Mouse (Mus musculus): Measurements from ENCODE around the gene Iqcg. TPM values are rescaled to one million over a fixed set of nuclear protein-coding genes. Genes with fewer than 3 reads are reported as not detected.
A peak's percentile ranks its signal among the peaks of the same experiment; 100 is the strongest.

The Iqcg gene
- 5.7 and 6.5 TPM in 2 replicates for polyA plus RNA-seq (2014; fragmentation: Nextera tagmentation; extraction: Ambion mirVana)

GRCm38 (mm10) chr16:33056095-33056785 is at the start of gene Iqcg, which contains the start of gene Rpl35a:
Iqcg (minus strand) TSS chr16:33056218.
Rpl35a (plus strand) TSS chr16:33056453.
- Histone ChIP-seq H3K4me2 (peak within 1 kb of the TSS; percentile 65), H3K36me3 (ENCODE audit: control insufficient read depth, insufficient read depth, low read length) (peaks cover 12% of the 10 kb centered on the region; the same call in 1 of the 2 replicates), H3K27ac (ENCODE audit: low read depth, low read length) (peak within 1 kb of the TSS; percentile 87), H3K9me3 (ENCODE audit: control insufficient read depth, low read length) (no peaks in the 10 kb centered on the region), H3K9ac (ENCODE audit: low read length) (peak within 1 kb of the TSS; percentile 89), H3K27me3 (ENCODE audit: control insufficient read depth, insufficient read depth, low read length) (no peaks in the 10 kb centered on the region), H3K4me1 (ENCODE audit: control insufficient read depth, insufficient read depth, low read length) (peaks cover 10% of the 10 kb centered on the region), H3K4me3 (ENCODE audit: low read depth, low read length) (peak within 1 kb of the TSS; percentile 62)
- ATAC-seq (ENCODE audit: low FRiP score) (peak; percentile 96), DNase-seq (ENCODE audit: low spot score, missing footprints) (peak; percentile 99)
- WGBS = under 1% methylated on average over 47 of the region's 47 CpGs

DNA sequence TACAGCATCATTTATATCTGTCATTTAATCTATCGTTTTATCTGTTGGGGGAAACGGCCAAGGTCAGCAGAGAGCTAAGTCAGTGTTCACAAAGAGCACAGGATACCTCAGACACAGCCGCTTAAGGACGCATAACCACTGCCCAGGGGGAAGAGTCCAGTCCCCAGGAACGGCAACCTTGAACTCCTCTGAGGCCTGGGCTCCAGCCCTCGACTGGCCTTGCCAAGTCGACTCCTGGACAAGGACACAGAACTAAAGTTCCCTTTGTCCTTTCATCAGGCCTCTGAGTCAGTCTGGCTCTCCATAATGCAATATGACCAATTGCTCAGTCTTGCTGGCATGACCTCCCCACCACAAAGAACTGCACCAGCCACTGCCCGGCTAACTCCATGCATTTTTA is 29.6 kb upstream of the Iqcg start:
- 91% methylated on average over 8 of the region's 8 CpGs for WGBS

DNA sequence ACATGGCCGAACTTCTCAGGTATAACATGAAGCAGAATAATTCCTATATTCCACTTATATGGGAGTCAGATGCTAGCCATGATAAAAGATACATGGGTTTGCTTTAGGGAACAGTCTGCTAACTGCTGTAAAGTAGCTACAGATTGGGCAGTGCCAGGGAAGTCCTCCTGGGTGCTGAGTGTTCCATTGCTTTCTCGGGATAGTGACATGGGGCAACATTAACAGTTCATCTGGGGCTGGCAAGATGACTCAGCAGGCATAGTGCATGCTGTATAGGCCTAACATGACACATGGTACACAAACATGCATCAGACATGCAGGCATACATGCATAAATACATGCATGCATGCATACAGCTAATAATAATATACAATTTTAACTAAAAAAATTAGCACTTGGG is 28.0 kb upstream of the Iqcg start:
- ATAC-seq (ENCODE audit: low FRiP score) (no peak), DNase-seq (ENCODE audit: low spot score, missing footprints) (no peak)
- WGBS = 93% methylated on average over 2 of the region's 2 CpGs
- Histone ChIP-seq H3K36me3 (ENCODE audit: control insufficient read depth, insufficient read depth, low read length) (peaks cover 2% of the 10 kb centered on the region; the same call in 1 of the 2 replicates), H3K9ac (ENCODE audit: low read length) (no peak overlapping the region), H3K4me2 (no peak overlapping the region), H3K27ac (ENCODE audit: low read depth, low read length) (no peak overlapping the region), H3K9me3 (ENCODE audit: control insufficient read depth, low read length) (no peaks in the 10 kb centered on the region), H3K4me1 (ENCODE audit: control insufficient read depth, insufficient read depth, low read length) (no peaks in the 10 kb centered on the region), H3K27me3 (ENCODE audit: control insufficient read depth, insufficient read depth, low read length) (no peaks in the 10 kb centered on the region), H3K4me3 (ENCODE audit: low read depth, low read length) (no peak overlapping the region)

More for the DNA sequence above, 29.6 kb upstream of the Iqcg start:
- Histone ChIP-seq H3K9me3 (ENCODE audit: control insufficient read depth, low read length) (no peaks in the 10 kb centered on the region), H3K4me2 (no peak overlapping the region), H3K27ac (ENCODE audit: low read depth, low read length) (no peak overlapping the region), H3K27me3 (ENCODE audit: control insufficient read depth, insufficient read depth, low read length) (no peaks in the 10 kb centered on the region), H3K4me1 (ENCODE audit: control insufficient read depth, insufficient read depth, low read length) (no peaks in the 10 kb centered on the region), H3K4me3 (ENCODE audit: low read depth, low read length) (no peak overlapping the region), H3K9ac (ENCODE audit: low read length) (no peak overlapping the region), H3K36me3 (ENCODE audit: control insufficient read depth, insufficient read depth, low read length) (peaks cover 2% of the 10 kb centered on the region; the same call in 1 of the 2 replicates)
- no peak for DNase-seq (ENCODE audit: low spot score, missing footprints)
- no peak for ATAC-seq (ENCODE audit: low FRiP score)

DNA sequence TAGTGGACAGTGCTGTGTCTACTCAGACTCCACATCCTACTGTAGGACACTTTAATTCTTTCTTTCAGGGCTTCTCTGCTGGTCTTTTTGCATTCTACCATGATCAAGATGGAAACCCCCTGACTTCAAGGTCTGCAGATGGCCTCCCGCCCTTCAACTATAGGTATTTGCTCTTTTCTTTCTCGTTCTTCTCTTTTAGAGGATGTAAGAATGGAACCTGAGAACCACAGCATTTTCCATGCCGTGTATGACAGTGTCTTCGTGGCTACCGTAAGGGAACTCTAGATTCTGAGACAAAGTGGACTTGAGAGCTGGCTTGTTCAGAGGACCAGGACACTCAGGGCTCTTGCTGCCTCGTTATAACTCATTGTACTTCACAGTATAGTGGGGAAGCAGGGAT is 26.9 kb upstream of the Iqcg start:
- ATAC-seq (ENCODE audit: low FRiP score) = no peak
- Histone ChIP-seq H3K4me2 (no peak overlapping the region), H3K27me3 (ENCODE audit: control insufficient read depth, insufficient read depth, low read length) (no peaks in the 10 kb centered on the region), H3K9me3 (ENCODE audit: control insufficient read depth, low read length) (no peaks in the 10 kb centered on the region), H3K27ac (ENCODE audit: low read depth, low read length) (no peak overlapping the region), H3K4me3 (ENCODE audit: low read depth, low read length) (no peak overlapping the region), H3K36me3 (ENCODE audit: control insufficient read depth, insufficient read depth, low read length) (peaks cover 2% of the 10 kb centered on the region; the same call in 1 of the 2 replicates), H3K4me1 (ENCODE audit: control insufficient read depth, insufficient read depth, low read length) (no peaks in the 10 kb centered on the region), H3K9ac (ENCODE audit: low read length) (no peak overlapping the region)
- WGBS = 92% methylated on average over 6 of the region's 6 CpGs
- DNase-seq (ENCODE audit: low spot score, missing footprints) = no peak

DNA sequence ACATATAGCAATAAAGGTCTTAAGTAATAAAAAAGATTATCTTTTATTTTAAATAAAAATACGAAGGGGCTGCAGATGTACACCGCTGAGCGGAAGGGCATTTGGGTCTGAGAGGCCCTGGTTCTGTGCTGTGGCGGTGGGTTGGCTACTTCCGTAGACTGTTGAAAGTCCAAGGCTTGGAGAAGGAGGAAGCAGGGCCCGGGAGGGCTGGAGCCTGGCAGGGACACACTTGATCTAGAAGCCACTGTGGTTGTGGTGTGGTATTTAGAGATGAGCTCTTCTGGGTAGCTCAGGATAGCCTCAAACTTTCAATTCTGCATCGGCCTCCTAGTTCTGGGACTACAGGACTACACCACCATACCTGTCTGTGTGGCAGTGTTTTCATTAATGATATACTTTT is 24.0 kb upstream of the Iqcg start:
- H3K4me3 ChIP-seq (ENCODE audit: low read depth, low read length) = no peak overlapping the region
- H3K9me3 ChIP-seq (ENCODE audit: control insufficient read depth, low read length) = no peaks in the 10 kb centered on the region
- no peaks in the 10 kb centered on the region for H3K27me3 ChIP-seq (ENCODE audit: control insufficient read depth, insufficient read depth, low read length)
- no peak for ATAC-seq (ENCODE audit: low FRiP score)
- H3K4me2 ChIP-seq = no peak overlapping the region
- H3K27ac ChIP-seq (ENCODE audit: low read depth, low read length) = no peak overlapping the region
- H3K36me3 ChIP-seq (ENCODE audit: control insufficient read depth, insufficient read depth, low read length) = peaks cover 5% of the 10 kb centered on the region
- 97% methylated on average over 7 of the region's 7 CpGs for WGBS
- no peak overlapping the region for H3K9ac ChIP-seq (ENCODE audit: low read length)
- H3K4me1 ChIP-seq (ENCODE audit: control insufficient read depth, insufficient read depth, low read length) = no peaks in the 10 kb centered on the region
- no peak for DNase-seq (ENCODE audit: low spot score, missing footprints)

DNA sequence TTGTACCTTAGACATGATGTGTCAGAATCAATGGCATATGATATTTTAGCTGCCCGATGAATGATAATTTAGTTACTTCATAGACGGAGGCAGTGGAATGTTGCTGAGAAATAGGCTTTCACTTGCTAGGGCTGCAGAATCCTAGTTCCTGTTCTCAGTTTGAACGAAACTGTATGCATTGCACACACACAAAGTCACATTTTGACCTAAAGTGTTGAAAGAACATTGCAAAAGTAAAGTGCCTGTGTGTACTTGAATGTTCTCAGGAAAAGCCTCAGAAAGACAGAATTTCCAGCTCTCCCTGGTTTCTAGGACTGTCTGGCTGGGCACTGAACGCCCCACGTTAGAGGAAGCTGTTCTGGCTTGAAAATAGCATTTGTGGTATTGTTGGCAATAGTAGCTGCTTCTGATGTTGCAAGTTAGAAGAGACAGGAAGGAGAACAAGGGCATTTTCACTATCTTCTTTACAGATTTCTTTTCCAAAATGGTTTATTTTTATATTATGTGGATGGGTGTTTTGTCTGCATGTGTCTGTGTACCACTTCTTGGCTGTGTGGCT is 21.1 kb upstream of the Iqcg start:
- no peaks in the 10 kb centered on the region for H3K4me1 ChIP-seq (ENCODE audit: control insufficient read depth, insufficient read depth, low read length)
- WGBS = 92% methylated on average over 5 of the region's 5 CpGs
- no peaks in the 10 kb centered on the region for H3K27me3 ChIP-seq (ENCODE audit: control insufficient read depth, insufficient read depth, low read length)
- no peak overlapping the region for H3K27ac ChIP-seq (ENCODE audit: low read depth, low read length)
- DNase-seq (ENCODE audit: low spot score, missing footprints) (no peak), ATAC-seq (ENCODE audit: low FRiP score) (no peak)
- H3K9ac ChIP-seq (ENCODE audit: low read length) = no peak overlapping the region
- H3K9me3 ChIP-seq (ENCODE audit: control insufficient read depth, low read length) = no peaks in the 10 kb centered on the region
- H3K4me2 ChIP-seq = no peak overlapping the region
- H3K36me3 ChIP-seq (ENCODE audit: control insufficient read depth, insufficient read depth, low read length) = peaks cover 6% of the 10 kb centered on the region; the same call in 1 of the 2 replicates
- H3K4me3 ChIP-seq (ENCODE audit: low read depth, low read length) = no peak overlapping the region

- H3K4me3 ChIP-seq (ENCODE audit: low read depth, low read length) = no peak overlapping the region
- H3K9ac ChIP-seq (ENCODE audit: low read length) = no peak overlapping the region
- no peaks in the 10 kb centered on the region for H3K9me3 ChIP-seq (ENCODE audit: control insufficient read depth, low read length)
- H3K4me2 ChIP-seq = no peak overlapping the region
- peaks cover 6% of the 10 kb centered on the region; the same call in 1 of the 2 replicates for H3K36me3 ChIP-seq (ENCODE audit: control insufficient read depth, insufficient read depth, low read length)
- H3K4me1 ChIP-seq (ENCODE audit: control insufficient read depth, insufficient read depth, low read length) = no peaks in the 10 kb centered on the region
- ATAC-seq (ENCODE audit: low FRiP score) = no peak
- H3K27me3 ChIP-seq (ENCODE audit: control insufficient read depth, insufficient read depth, low read length) = no peaks in the 10 kb centered on the region
- DNase-seq (ENCODE audit: low spot score, missing footprints) = no peak
- WGBS = 81% methylated on average over 6 of the region's 6 CpGs
- no peak overlapping the region for H3K27ac ChIP-seq (ENCODE audit: low read depth, low read length)
Measured at GRCm38 (mm10) chr16:33076078-33076477, 20.1 kb upstream of the Iqcg start.

- H3K36me3 ChIP-seq (ENCODE audit: control insufficient read depth, insufficient read depth, low read length) = peaks cover 9% of the 10 kb centered on the region; the same call in 1 of the 2 replicates
- no peaks in the 10 kb centered on the region for H3K27me3 ChIP-seq (ENCODE audit: control insufficient read depth, insufficient read depth, low read length)
- 89% methylated on average over 5 of the region's 5 CpGs for WGBS
- H3K9ac ChIP-seq (ENCODE audit: low read length) = no peak overlapping the region
- no peak overlapping the region for H3K4me2 ChIP-seq
- DNase-seq (ENCODE audit: low spot score, missing footprints) (no peak), ATAC-seq (ENCODE audit: low FRiP score) (no peak)
- H3K4me1 ChIP-seq (ENCODE audit: control insufficient read depth, insufficient read depth, low read length) = no peaks in the 10 kb centered on the region
- no peak overlapping the region for H3K4me3 ChIP-seq (ENCODE audit: low read depth, low read length)
- no peak overlapping the region for H3K27ac ChIP-seq (ENCODE audit: low read depth, low read length)
- H3K9me3 ChIP-seq (ENCODE audit: control insufficient read depth, low read length) = no peaks in the 10 kb centered on the region
Measured at GRCm38 (mm10) chr16:33074967-33075366, 18.9 kb upstream of the Iqcg start.

- Histone ChIP-seq H3K4me2 (no peak overlapping the region), H3K9ac (ENCODE audit: low read length) (no peak overlapping the region), H3K4me1 (ENCODE audit: control insufficient read depth, insufficient read depth, low read length) (no peaks in the 10 kb centered on the region), H3K9me3 (ENCODE audit: control insufficient read depth, low read length) (no peaks in the 10 kb centered on the region), H3K36me3 (ENCODE audit: control insufficient read depth, insufficient read depth, low read length) (peaks cover 9% of the 10 kb centered on the region), H3K27me3 (ENCODE audit: control insufficient read depth, insufficient read depth, low read length) (no peaks in the 10 kb centered on the region), H3K4me3 (ENCODE audit: low read depth, low read length) (no peak overlapping the region), H3K27ac (ENCODE audit: low read depth, low read length) (no peak overlapping the region)
- WGBS = 89% methylated on average over 6 of the region's 6 CpGs
- no peak for ATAC-seq (ENCODE audit: low FRiP score)
- no peak for DNase-seq (ENCODE audit: low spot score, missing footprints)
Measured at GRCm38 (mm10) chr16:33072871-33073557, 17.0 kb upstream of the Iqcg start.
